Mouse (Mus musculus): ENCODE results near the gene Golga7b.

DNA sequence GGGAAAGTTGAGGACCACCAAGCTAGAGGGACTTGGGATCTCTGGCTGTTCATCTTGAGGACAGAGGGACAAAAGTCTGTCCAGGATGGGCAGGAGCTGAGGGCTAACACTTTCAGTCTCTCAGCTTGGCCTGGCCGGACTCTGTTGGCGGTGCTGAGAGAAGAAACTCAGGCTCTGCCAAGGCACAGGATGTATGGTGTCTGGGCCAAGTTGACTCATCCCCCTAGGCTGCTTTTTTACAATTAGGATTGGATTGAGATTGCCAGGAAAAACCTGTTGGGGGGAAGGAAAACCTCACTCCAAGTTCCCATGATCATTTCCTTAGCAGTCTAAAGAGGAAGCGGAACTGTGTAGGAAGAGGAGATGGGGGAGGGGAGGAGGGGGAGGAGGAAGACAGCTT, 10.7 kb downstream of the Golga7b start:
- TF ChIP-seq POLR2A (IDR thresholded peaks at IDR 0.05; ENCODE audit: insufficient read depth, low read depth, low read length) (no peak), CTCF (IDR thresholded peaks at IDR 0.05) (no peak), EP300 (IDR thresholded peaks at IDR 0.05; ENCODE audit: insufficient read depth, low read depth, low read length) (no peak)

Measured in heart, adult 2 months (tissue).